Mouse (Mus musculus): ENCODE results near the gene Klhl12. TPM values are rescaled to one million over a fixed set of nuclear protein-coding genes. Genes with fewer than 3 reads are reported as not detected.
A peak's percentile ranks its signal among the peaks of the same experiment; 100 is the strongest.
"Not testable (repeated sequence)": the region's sequence is repeated elsewhere in the genome, so short reads cannot be mapped to it uniquely, and the experiment has no call there.

The Klhl12 gene
- total RNA-seq, 2 experiments from 2014 or later = 18.0 to 20.3 TPM

GRCm38 (mm10) chr1:134445418-134445817, 9.9 kb upstream of the Klhl12 start:
- DNase-seq (ENCODE audit: low spot score) = no peak

GRCm38 (mm10) chr1:134448537-134448936, 6.8 kb upstream of the Klhl12 start:
- DNase-seq (ENCODE audit: low spot score) = not testable (repeated sequence)

GRCm38 (mm10) chr1:134450201-134450600, 5.1 kb upstream of the Klhl12 start:
- DNase-seq (ENCODE audit: low spot score) = no peak

GRCm38 (mm10) chr1:134450986-134451385, 4.3 kb upstream of the Klhl12 start:
- peak; percentile 15 for DNase-seq (ENCODE audit: low spot score)

- no peak for DNase-seq (ENCODE audit: low spot score)
These were observed 729 bp downstream of the Klhl12 start for GRCm38 (mm10) chr1:134456060-134456459.

GRCm38 (mm10) chr1:134458139-134458727, 2.9 kb downstream of the Klhl12 start:
- no peak for DNase-seq (ENCODE audit: low spot score)

GRCm38 (mm10) chr1:134460294-134461284, 5.3 kb downstream of the Klhl12 start:
- DNase-seq (ENCODE audit: low spot score) = no peak

GRCm38 (mm10) chr1:134484623-134485022, 29.3 kb downstream of the Klhl12 start:
- no peak for DNase-seq (ENCODE audit: low spot score)

GRCm38 (mm10) chr1:134490903-134491801, 35.8 kb downstream of the Klhl12 start:
- no peak for DNase-seq (ENCODE audit: low spot score)

- no peak for DNase-seq (ENCODE audit: low spot score)
These were observed 36.9 kb downstream of the Klhl12 start for GRCm38 (mm10) chr1:134492276-134492675.

GRCm38 (mm10) chr1:134493496-134493895, 38.2 kb downstream of the Klhl12 start:
- DNase-seq (ENCODE audit: low spot score) = no peak

GRCm38 (mm10) chr1:134493956-134494355, 38.6 kb downstream of the Klhl12 start:
- DNase-seq (ENCODE audit: low spot score) = no peak

- peak; percentile 99 for DNase-seq (ENCODE audit: low spot score)
These were observed 39.3 kb downstream of the Klhl12 start, which contains the start of gene Rabif for GRCm38 (mm10) chr1:134494428-134495215. TSS of gene Rabif (plus strand) at chr1:134494648.

- no peak for DNase-seq (ENCODE audit: low spot score)
These were observed 39.8 kb downstream of the Klhl12 start for GRCm38 (mm10) chr1:134495216-134495539.

GRCm38 (mm10) chr1:134495991-134496390, 40.7 kb downstream of the Klhl12 start:
- DNase-seq (ENCODE audit: low spot score) = no peak

- DNase-seq (ENCODE audit: low spot score) = no peak
These were observed 45.6 kb downstream of the Klhl12 start for GRCm38 (mm10) chr1:134500916-134501315.

- DNase-seq (ENCODE audit: low spot score) = no peak
These were observed 50.9 kb downstream of the Klhl12 start for GRCm38 (mm10) chr1:134506201-134506600.

GRCm38 (mm10) chr1:134510018-134510417, 54.7 kb downstream of the Klhl12 start:
- no peak for DNase-seq (ENCODE audit: low spot score)

GRCm38 (mm10) chr1:134512183-134512582, 56.9 kb downstream of the Klhl12 start:
- DNase-seq (ENCODE audit: low spot score) = no peak

- DNase-seq (ENCODE audit: low spot score) = no peak
These were observed 57.3 kb downstream of the Klhl12 start for GRCm38 (mm10) chr1:134512584-134512983.

Measured in gastrocnemius, adult 18-20 months (tissue).